Mouse (Mus musculus) ES-E14 (cell line): ENCODE results near the gene Ccdc85c.

Experiments used
- HCFC1 ChIP-seq: IDR thresholded peaks from 2 replicates; pipeline ENCODE4 v1.6.1; 2012; ENCODE audit warnings: low read length, inconsistent platforms, borderline replicate concordance; ENCODE audit not compliant: insufficient read depth
- MAFK ChIP-seq: IDR thresholded peaks from 2 replicates; pipeline ENCODE4 v1.6.1; 2014; ENCODE audit warnings: mild to moderate bottlenecking, low read depth, low read length, inconsistent platforms; ENCODE audit not compliant: insufficient read depth

GRCm38 (mm10) chr12:108273466-108274312, 1.5 kb downstream of the Ccdc85c start:
- TF ChIP-seq HCFC1 (no peak), MAFK (no peak)
